Mouse (Mus musculus): ENCODE results near the gene Fgf15. TPM values are rescaled to one million over a fixed set of nuclear protein-coding genes. Genes with fewer than 3 reads are reported as not detected.
"Not testable (repeated sequence)": the region's sequence is repeated elsewhere in the genome, so short reads cannot be mapped to it uniquely, and the experiment has no call there.

Gene Fgf15
- polyA plus RNA-seq, 1 experiment from 2014 or later, result not detected

DNA sequence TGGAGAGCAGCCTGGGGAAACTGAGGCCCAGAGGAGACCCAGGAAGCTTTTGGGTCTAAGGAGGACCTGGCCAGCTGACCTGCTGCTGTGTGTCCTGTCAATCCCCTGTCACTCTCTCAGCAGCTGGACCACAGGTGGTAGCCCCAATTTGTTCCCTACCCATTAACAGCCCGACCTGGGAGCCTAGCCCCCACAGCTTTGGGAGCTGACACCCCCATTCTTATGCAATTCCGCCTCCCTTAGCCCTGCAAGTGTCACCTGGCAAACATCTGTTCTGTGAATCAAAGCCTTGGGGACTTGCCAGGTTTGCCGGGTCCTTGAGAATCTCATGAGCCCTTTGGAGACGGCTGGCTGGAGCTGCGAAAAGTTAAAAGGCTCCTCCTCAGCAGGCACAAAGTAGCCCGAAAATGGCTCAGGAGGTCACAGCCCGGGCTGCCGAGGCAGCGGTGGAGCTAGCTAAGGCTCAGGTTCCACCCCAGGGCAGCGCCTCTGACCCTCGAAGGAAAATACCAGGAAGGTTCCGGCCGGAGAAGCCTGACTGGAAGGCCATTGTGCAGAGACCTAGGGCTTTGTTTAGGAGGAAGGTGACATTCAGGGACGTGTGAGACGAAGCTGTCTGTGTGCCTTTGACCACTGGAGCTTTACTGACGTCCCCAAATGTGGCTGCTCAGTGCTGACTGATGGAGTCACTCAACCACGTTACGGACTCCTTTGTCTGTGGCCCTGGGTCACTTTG, 7.6 kb upstream of the Fgf15 start:
- Histone ChIP-seq H3K36me3 (ENCODE audit: control insufficient read depth, insufficient read depth, low read length) (no peaks in the 10 kb centered on the region), H3K4me1 (ENCODE audit: control insufficient read depth in 2 of 2, insufficient read depth in 2 of 2, low read length in 2 of 2) (peaks cover 7 to 10% of the 10 kb centered on the region in 2 experiments; a peak in 3 of 4 replicates), H3K4me3 (ENCODE audit: control insufficient read depth in 1 of 2, insufficient read depth in 1 of 2, low read depth in 1 of 2, low read length in 2 of 2) (no peak overlapping the region), H3K9me3 (ENCODE audit: control insufficient read depth, low read length) (no peaks in the 10 kb centered on the region), H3K4me2 (ENCODE audit: low read length) (no peak overlapping the region), H3K27me3 (ENCODE audit: control insufficient read depth, insufficient read depth, low read length) (peaks cover 26% of the 10 kb centered on the region), H3K9ac (ENCODE audit: low read length) (no peak overlapping the region), H3K27ac (replicated peaks in 1 of 2; ENCODE audit: control insufficient read depth in 1 of 2, insufficient read depth in 1 of 2, low read depth in 2 of 2, low read length in 2 of 2) (no peak overlapping the region)
- no peak for ATAC-seq (ENCODE audit: insufficient number of reproducible peaks, insufficient read depth, low FRiP score, low read depth)
- WGBS, result 5% methylated on average over 18 of the region's 18 CpGs

DNA sequence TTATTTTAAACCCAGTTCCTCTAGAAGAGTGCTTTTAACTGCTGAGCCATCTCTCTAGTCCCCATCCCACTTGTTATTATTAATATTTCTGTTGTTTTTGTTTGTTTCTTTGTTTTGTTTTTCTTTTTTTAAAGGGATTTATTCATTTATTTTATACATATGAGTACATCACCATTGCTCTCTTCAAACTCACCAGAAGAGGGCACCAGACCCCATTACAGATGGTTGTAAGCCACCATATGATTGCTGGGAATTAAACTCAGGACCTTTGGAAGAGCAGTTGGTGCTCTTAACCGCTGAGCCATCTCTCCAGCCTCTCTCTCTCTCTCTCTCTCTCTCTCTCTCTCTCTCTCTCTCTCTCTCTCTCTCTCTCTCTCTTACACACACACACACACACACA, 5.7 kb upstream of the Fgf15 start:
- not testable (repeated sequence) for H3K9me3 ChIP-seq (ENCODE audit: control insufficient read depth, low read length); ATAC-seq (ENCODE audit: insufficient number of reproducible peaks, insufficient read depth, low FRiP score, low read depth); H3K4me2 ChIP-seq (ENCODE audit: low read length); H3K4me3 ChIP-seq (ENCODE audit: control insufficient read depth in 1 of 2, insufficient read depth in 1 of 2, low read depth in 1 of 2, low read length in 2 of 2); H3K9ac ChIP-seq (ENCODE audit: low read length); H3K4me1 ChIP-seq (ENCODE audit: control insufficient read depth in 2 of 2, insufficient read depth in 2 of 2, low read length in 2 of 2); H3K36me3 ChIP-seq (ENCODE audit: control insufficient read depth, insufficient read depth, low read length); H3K27ac ChIP-seq (replicated peaks in 1 of 2; ENCODE audit: control insufficient read depth in 1 of 2, insufficient read depth in 1 of 2, low read depth in 2 of 2, low read length in 2 of 2)
- WGBS, result 92% methylated on average over 1 of the region's 1 CpGs
- peaks cover 45% of the 10 kb centered on the region for H3K27me3 ChIP-seq (ENCODE audit: control insufficient read depth, insufficient read depth, low read length)

- WGBS, result 69% methylated on average over 2 of the region's 2 CpGs
- Histone ChIP-seq H3K9me3 (ENCODE audit: control insufficient read depth, low read length) (no peaks in the 10 kb centered on the region), H3K27ac (replicated peaks in 1 of 2; ENCODE audit: control insufficient read depth in 1 of 2, insufficient read depth in 1 of 2, low read depth in 2 of 2, low read length in 2 of 2) (no peak overlapping the region), H3K4me1 (ENCODE audit: control insufficient read depth in 2 of 2, insufficient read depth in 2 of 2, low read length in 2 of 2) (peaks cover 9 to 18% of the 10 kb centered on the region in 2 experiments; a peak in 3 of 4 replicates), H3K9ac (ENCODE audit: low read length) (no peak overlapping the region), H3K36me3 (ENCODE audit: control insufficient read depth, insufficient read depth, low read length) (no peaks in the 10 kb centered on the region), H3K4me2 (ENCODE audit: low read length) (no peak overlapping the region), H3K27me3 (ENCODE audit: control insufficient read depth, insufficient read depth, low read length) (peaks cover 55% of the 10 kb centered on the region), H3K4me3 (ENCODE audit: control insufficient read depth in 1 of 2, insufficient read depth in 1 of 2, low read depth in 1 of 2, low read length in 2 of 2) (no peak overlapping the region)
- no peak for ATAC-seq (ENCODE audit: insufficient number of reproducible peaks, insufficient read depth, low FRiP score, low read depth)
Measured at GRCm38 (mm10) chr7:144891863-144892262, 4.5 kb upstream of the Fgf15 start.

DNA sequence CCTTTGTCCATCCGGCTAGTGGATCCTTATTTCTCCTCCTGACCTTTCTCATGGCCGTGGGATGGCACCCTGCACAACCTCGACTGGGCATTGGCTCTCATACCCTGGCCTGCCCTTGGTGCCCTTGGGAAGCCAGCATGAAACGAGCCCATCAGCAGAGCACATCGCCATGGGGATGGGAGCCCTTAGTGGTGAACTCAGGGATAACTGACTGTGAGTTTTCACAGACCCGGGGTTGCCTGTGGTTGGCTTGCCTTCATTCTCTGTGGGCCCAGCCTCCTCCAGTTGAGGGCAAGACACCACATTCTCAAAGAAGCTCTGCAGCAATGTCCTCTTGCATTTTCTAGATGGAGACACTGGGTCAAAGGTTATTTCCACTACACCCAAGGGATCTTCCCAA, 4.0 kb upstream of the Fgf15 start:
- no peak overlapping the region for H3K27ac ChIP-seq (replicated peaks in 1 of 2; ENCODE audit: control insufficient read depth in 1 of 2, insufficient read depth in 1 of 2, low read depth in 2 of 2, low read length in 2 of 2)

DNA sequence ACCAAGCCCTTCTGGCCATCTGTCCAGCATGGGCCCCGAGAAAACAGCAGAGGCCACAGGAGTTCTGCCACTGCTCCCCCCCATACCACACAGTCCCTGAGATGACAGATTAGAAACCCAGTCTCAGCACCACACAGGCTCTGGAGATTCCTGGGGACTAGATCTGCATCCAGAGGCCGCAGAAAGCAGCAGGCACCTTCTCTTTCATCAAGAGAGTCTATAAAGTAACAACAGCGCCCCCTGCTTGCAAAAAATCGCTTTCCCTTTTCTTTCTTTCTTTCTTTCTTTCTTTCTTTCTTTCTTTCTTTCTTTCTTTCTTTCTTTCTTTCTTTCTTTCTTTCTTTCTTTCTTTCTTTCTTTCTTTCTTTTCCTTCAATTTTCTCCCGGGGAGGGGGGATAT, 2.1 kb upstream of the Fgf15 start:
- WGBS, result 4% methylated on average over 5 of the region's 5 CpGs
- Histone ChIP-seq H3K4me2 (ENCODE audit: low read length) (no peak overlapping the region), H3K27ac (replicated peaks in 1 of 2; ENCODE audit: control insufficient read depth in 1 of 2, insufficient read depth in 1 of 2, low read depth in 2 of 2, low read length in 2 of 2) (no peak overlapping the region), H3K27me3 (ENCODE audit: control insufficient read depth, insufficient read depth, low read length) (peaks cover 72% of the 10 kb centered on the region), H3K9ac (ENCODE audit: low read length) (no peak overlapping the region), H3K4me3 (ENCODE audit: control insufficient read depth in 1 of 2, insufficient read depth in 1 of 2, low read depth in 1 of 2, low read length in 2 of 2) (no peak overlapping the region), H3K4me1 (ENCODE audit: control insufficient read depth in 2 of 2, insufficient read depth in 2 of 2, low read length in 2 of 2) (peaks cover 6 to 20% of the 10 kb centered on the region in 2 experiments; a peak in 3 of 4 replicates), H3K9me3 (ENCODE audit: control insufficient read depth, low read length) (no peaks in the 10 kb centered on the region), H3K36me3 (ENCODE audit: control insufficient read depth, insufficient read depth, low read length) (no peaks in the 10 kb centered on the region)
- no peak for ATAC-seq (ENCODE audit: insufficient number of reproducible peaks, insufficient read depth, low FRiP score, low read depth)

More for the DNA sequence above, 4.0 kb upstream of the Fgf15 start:
- Histone ChIP-seq H3K4me1 (ENCODE audit: control insufficient read depth in 2 of 2, insufficient read depth in 2 of 2, low read length in 2 of 2) (peaks cover 10 to 20% of the 10 kb centered on the region in 2 experiments; a peak in 3 of 4 replicates), H3K9me3 (ENCODE audit: control insufficient read depth, low read length) (no peaks in the 10 kb centered on the region), H3K27me3 (ENCODE audit: control insufficient read depth, insufficient read depth, low read length) (peaks cover 60% of the 10 kb centered on the region), H3K4me3 (ENCODE audit: control insufficient read depth in 1 of 2, insufficient read depth in 1 of 2, low read depth in 1 of 2, low read length in 2 of 2) (no peak overlapping the region), H3K9ac (ENCODE audit: low read length) (no peak overlapping the region), H3K36me3 (ENCODE audit: control insufficient read depth, insufficient read depth, low read length) (no peaks in the 10 kb centered on the region), H3K4me2 (ENCODE audit: low read length) (no peak overlapping the region)
- ATAC-seq (ENCODE audit: insufficient number of reproducible peaks, insufficient read depth, low FRiP score, low read depth), result no peak
- WGBS, result 44% methylated on average over 6 of the region's 6 CpGs

- peak overlapping the region; percentile 79 for H3K4me2 ChIP-seq (ENCODE audit: low read length)
- 6% methylated on average over 4 of the region's 4 CpGs for WGBS
- H3K4me3 ChIP-seq (ENCODE audit: control insufficient read depth in 1 of 2, insufficient read depth in 1 of 2, low read depth in 1 of 2, low read length in 2 of 2), result 0 out of 4 replicates have a peak overlapping the region, but pooled peaks of 1 of the 2 experiments have one; percentile 40
- no peaks in the 10 kb centered on the region for H3K9me3 ChIP-seq (ENCODE audit: control insufficient read depth, low read length)
- no peak for ATAC-seq (ENCODE audit: insufficient number of reproducible peaks, insufficient read depth, low FRiP score, low read depth)
- peaks cover 73% of the 10 kb centered on the region for H3K27me3 ChIP-seq (ENCODE audit: control insufficient read depth, insufficient read depth, low read length)
- no peaks in the 10 kb centered on the region for H3K36me3 ChIP-seq (ENCODE audit: control insufficient read depth, insufficient read depth, low read length)
- H3K4me1 ChIP-seq (ENCODE audit: control insufficient read depth in 2 of 2, insufficient read depth in 2 of 2, low read length in 2 of 2), result peaks cover 6 to 20% of the 10 kb centered on the region in 2 experiments; a peak in 3 of 4 replicates
- H3K9ac ChIP-seq (ENCODE audit: low read length), result no peak overlapping the region
- H3K27ac ChIP-seq (replicated peaks in 1 of 2; ENCODE audit: control insufficient read depth in 1 of 2, insufficient read depth in 1 of 2, low read depth in 2 of 2, low read length in 2 of 2), result no peak overlapping the region
Measured at GRCm38 (mm10) chr7:144894706-144895105, 1.6 kb upstream of the Fgf15 start.

DNA sequence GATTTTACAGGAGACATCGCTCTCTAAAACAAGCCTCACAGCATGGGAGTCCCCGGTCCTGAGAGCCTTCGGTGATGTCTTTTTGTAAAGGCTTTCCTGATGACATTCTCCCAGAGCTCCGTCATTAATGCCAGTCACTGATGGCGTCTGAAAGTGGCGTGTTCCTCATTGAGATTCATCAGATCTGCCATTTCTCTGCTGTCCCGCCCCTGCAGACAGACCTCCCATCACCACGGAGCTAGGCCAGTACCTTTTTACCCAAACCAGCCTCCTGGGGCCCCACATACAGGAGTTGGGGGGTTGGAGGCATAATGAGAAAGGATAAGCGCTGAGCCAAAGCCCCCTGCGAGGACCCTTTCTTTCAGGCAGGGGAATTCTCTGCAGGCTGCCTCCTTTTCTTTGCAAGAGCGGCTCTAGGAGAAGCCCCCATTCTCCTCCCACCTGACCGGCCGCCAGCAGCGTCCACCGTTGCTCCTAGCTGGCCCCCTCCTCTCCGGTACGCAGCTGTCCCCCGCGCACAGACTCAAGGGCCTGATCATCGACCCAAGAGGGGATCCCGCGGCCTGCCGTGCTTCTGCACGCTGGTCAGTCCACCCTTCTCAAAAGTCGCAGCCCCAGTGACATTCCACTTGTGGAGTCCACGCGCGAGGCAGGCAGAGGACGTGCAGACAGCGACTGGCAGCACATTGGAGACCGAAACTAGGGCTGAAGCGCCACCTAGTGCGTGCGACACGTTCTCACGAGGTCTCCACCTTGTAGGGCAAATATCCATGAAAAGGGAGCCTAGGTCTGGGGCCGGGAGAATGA, 823 bp upstream of the Fgf15 start:
- under 1% methylated on average over 36 of the region's 37 CpGs for WGBS
- no peak overlapping the region for H3K27ac ChIP-seq (replicated peaks in 1 of 2; ENCODE audit: control insufficient read depth in 1 of 2, insufficient read depth in 1 of 2, low read depth in 2 of 2, low read length in 2 of 2)
- ATAC-seq (ENCODE audit: insufficient number of reproducible peaks, insufficient read depth, low FRiP score, low read depth), result peak; percentile 81

More for the DNA sequence above, 823 bp upstream of the Fgf15 start:
- peak overlapping the region; percentile 55 for H3K9ac ChIP-seq (ENCODE audit: low read length)
- no peaks in the 10 kb centered on the region for H3K9me3 ChIP-seq (ENCODE audit: control insufficient read depth, low read length)
- peak overlapping the region; percentile 40 to 48 for H3K4me3 ChIP-seq (ENCODE audit: control insufficient read depth in 1 of 2, insufficient read depth in 1 of 2, low read depth in 1 of 2, low read length in 2 of 2)
- no peaks in the 10 kb centered on the region for H3K36me3 ChIP-seq (ENCODE audit: control insufficient read depth, insufficient read depth, low read length)
- H3K4me1 ChIP-seq (ENCODE audit: control insufficient read depth in 2 of 2, insufficient read depth in 2 of 2, low read length in 2 of 2), result peaks cover 6 to 20% of the 10 kb centered on the region in 2 experiments; a peak in 3 of 4 replicates
- H3K4me2 ChIP-seq (ENCODE audit: low read length), result peak overlapping the region; percentile 79
- peaks cover 71% of the 10 kb centered on the region for H3K27me3 ChIP-seq (ENCODE audit: control insufficient read depth, insufficient read depth, low read length)
